Mouse (Mus musculus) adrenal gland, postnatal 25 days (tissue): ENCODE measurements around the gene Hcn2. TPM values are rescaled to one million over a fixed set of nuclear protein-coding genes. Genes with fewer than 3 reads are reported as not detected.

ENCODE experiments used
- DNase-seq: peaks from one replicate; pipeline ENCODE4 v3.0.0; 2021; ENCODE audit warnings: mixed read lengths
- long read RNA-seq: library from polyadenylated mRNA; stranded (forward); transcript quantifications from one replicate; pipeline ENCODE4 v2.0.0, GENCODE M21; 2021
- total RNA-seq: library from RNA; stranded (reverse); gene quantifications from 2 replicates; pipeline ENCODE4 v1.2.3, GENCODE M21; 2021

The Hcn2 gene
- 5.4 and 7.7 TPM in 2 replicates for total RNA-seq
- long read RNA-seq, partial matches to known transcripts = 1 of 2 reads
- long read RNA-seq, other reads (novel, unspliced or antisense) = 1 of 2 reads

GRCm38 (mm10) chr10:79716254-79716987, at the start of gene Hcn2:
Hcn2 (plus strand) TSS chr10:79716634.
- peak; percentile 52 for DNase-seq

- no peak for DNase-seq
Measured at GRCm38 (mm10) chr10:79668076-79668475, 48.4 kb upstream of the Hcn2 start.

- peak; percentile 85 for DNase-seq
Measured at GRCm38 (mm10) chr10:79668771-79669575, 47.5 kb upstream of the Hcn2 start, which contains the start of gene Tpgs1. Tpgs1 (plus strand) TSS chr10:79669369.

DNA sequence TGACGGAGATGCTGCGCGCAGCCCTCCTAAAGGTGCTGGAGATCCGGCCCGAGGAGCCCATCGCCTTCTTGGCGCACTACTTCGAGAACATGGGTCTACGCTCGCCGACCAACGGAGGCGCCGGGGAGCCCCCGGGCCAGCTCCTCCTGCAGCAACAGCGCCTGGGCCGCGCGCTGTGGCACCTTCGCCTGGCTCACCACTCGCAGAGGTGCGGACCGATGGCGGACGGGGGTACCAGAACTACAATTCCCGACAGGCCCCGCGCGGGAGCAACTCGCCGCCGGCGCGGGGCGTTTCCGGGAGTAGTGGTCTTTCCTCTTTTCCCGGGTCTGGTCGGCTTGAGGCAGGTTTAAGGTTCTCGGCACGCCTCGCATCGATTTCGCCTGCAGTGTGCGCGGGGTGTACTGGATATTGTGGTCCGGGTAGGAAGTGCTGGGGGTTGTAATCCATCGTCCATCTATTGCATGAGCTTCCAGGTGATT, 46.8 kb upstream of the Hcn2 start:
- peak; percentile 79 for DNase-seq

GRCm38 (mm10) chr10:79670071-79670888, 46.2 kb upstream of the Hcn2 start:
- no peak for DNase-seq

GRCm38 (mm10) chr10:79671396-79672087, 44.9 kb upstream of the Hcn2 start:
- DNase-seq = no peak

DNA sequence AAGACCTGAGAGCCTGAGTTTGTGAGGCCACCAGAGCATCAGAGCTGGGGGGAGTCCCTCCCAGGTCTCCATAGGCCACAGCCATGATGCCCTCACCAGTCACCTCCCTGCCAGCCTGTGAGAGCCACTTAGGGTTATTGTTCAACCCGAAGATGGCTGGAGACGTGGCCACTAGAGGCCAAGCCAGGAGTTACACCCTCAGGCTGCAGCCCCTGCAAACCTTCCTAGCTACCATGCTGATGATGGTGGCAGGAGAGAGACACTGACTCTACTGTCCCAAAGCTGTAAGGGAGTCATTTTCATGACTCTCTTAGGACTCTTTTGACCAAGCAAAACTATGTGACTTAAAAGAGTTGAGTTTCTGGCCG, 44.4 kb upstream of the Hcn2 start:
- DNase-seq = no peak

GRCm38 (mm10) chr10:79673054-79673453, 43.4 kb upstream of the Hcn2 start:
- no peak for DNase-seq

- no peak for DNase-seq
Measured at GRCm38 (mm10) chr10:79675346-79676035, 40.9 kb upstream of the Hcn2 start.

GRCm38 (mm10) chr10:79680606-79681495, 35.6 kb upstream of the Hcn2 start:
- no peak for DNase-seq

GRCm38 (mm10) chr10:79681591-79682245, 34.7 kb upstream of the Hcn2 start, which contains the start of gene Cdc34:
Cdc34 (plus strand) TSS chr10:79682195.
- DNase-seq = peak; percentile 99

DNA sequence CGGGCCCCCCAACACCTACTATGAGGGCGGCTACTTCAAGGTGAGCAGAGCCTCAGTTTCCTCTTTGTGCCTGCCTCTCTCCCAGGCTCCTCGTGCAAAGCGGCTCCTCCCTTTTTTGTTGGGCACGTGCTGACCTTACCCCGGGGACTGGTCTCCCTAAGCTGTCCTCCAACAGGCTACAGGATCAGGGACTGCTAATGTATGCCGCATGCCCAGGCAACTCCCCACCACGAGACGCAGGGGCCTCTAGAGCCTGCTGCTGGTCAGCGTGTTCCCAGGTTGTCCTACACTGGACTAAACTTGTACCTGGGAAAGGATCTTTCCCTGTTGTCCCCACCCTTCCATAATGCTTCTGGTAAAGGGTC, 33.9 kb upstream of the Hcn2 start:
- DNase-seq = no peak

GRCm38 (mm10) chr10:79682916-79683582, 33.4 kb upstream of the Hcn2 start:
- peak; percentile 58 for DNase-seq

- DNase-seq = no peak
Measured at GRCm38 (mm10) chr10:79683726-79684640, 32.5 kb upstream of the Hcn2 start.

DNA sequence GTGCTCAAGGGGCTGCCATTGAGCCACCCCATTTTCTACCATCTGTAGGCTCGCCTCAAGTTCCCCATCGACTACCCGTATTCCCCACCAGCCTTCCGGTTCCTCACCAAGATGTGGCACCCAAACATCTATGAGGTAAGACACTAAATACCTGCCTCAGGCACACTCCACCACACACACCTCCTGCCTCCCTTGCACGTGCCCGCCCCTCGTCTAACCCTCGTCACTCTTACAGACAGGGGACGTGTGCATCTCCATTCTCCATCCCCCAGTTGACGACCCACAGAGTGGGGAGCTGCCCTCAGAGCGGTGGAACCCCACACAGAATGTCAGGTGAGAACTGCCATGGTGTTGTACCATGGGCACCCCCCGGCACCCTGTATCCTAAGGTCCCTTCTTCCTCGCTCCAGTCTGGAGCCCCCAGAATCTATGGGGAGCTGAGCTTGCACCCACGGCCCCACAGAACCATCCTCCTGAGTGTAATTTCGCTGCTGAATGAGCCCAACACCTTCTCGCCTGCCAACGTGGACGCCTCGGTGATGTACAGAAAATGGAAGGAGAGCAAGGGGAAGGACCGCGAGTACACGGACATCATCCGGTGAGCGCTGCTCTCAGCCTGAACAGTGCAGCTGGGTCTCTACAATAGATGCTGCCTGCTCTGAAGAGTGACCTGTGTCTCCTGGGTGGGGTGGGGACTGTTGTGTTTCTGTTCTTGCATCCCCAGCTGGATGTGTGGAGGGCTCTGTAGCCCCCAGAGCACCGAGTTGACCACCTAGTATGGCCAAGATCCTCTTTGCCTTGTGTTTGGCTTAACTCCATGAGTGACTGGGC, 31.4 kb upstream of the Hcn2 start:
- no peak for DNase-seq

DNA sequence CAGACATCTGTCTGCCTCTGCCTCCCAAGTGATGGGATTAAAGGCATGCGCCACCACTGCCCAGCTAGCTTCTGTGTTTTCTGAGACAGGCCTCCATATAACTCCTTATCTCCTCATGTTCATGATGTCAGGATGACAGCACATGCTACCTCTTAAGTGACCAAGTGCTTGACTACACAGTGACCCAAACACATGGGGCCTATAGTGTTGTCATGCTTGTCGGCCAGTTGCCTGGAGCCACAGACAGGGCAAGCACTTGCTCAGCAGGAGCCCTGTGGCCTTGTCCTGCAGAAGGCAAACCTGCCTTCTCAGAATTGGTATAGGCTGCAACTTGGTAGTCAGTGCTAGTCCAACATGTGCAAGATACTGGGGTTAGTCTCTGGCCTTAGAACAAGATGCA, 30.2 kb upstream of the Hcn2 start:
- no peak for DNase-seq

- DNase-seq = no peak
Measured at GRCm38 (mm10) chr10:79686691-79687090, 29.7 kb upstream of the Hcn2 start.
